Mouse (Mus musculus): ENCODE data around the gene Etl4. TPM values are rescaled to one million over a fixed set of nuclear protein-coding genes. Genes with fewer than 3 reads are reported as not detected.
"Not testable (repeated sequence)": the region's sequence is repeated elsewhere in the genome, so short reads cannot be mapped to it uniquely, and the experiment has no call there.

Gene Etl4
- polyA plus RNA-seq, 1 experiment from 2014 or later = 15.7 TPM

DNA sequence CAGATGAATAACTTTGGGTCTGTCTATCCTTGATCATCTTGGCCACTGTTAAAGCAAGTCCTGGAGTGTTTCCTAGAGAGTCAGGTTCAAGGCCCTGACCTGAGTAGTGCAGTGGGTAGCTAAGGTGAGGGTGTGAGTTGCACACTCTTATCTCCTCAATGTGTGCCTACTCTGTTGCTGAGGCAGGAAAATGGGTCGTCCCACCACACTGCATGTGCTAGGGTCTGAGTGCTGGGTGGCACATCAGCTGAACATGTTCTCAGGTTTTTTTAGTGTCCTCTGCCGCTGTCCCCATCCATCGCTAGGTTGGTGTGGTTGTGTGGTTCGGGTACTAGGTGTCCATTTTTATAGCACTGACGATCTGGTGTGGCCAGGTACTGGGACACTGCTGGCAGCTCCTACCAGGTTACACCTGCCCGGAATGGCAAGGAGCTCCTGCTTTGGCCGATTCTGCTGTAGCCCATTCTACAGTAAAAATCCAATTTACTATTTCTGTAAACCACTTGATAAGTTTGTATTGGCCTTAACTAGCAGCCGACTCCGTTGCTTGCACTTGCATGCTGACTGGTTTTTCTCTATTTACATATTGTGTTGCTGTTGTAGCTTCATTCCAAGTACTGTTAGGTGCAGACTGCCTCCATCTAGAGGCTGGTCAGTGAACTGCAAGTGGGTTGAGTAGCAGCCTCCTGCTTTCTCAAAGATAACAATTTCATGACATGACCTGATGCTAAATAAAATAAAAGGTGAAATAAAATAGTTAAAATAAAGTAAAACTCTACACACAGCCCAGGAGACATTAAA, 763.4 kb downstream of the Etl4 start:
- no peak for ATAC-seq
- no peak overlapping the region for H3K4me3 ChIP-seq (ENCODE audit: low read depth, low read length)

DNA sequence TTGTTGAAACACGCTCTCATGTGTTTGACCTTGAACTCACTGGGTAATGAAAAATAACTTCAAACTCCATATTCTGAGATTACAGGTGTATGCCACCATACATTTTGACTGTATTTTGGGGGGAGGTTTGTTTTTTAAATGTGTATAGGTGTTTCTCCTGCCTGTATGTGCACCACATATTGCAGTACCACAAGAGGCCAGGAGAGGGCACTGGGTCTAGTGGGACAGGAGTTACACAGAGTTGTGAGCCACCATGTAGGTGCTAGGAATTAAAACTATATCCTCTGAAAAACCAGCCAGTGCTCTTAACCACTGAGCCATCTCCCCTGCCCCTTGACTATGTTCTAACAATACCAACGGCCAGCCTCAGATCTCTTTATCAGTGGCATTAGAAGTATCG, 766.8 kb downstream of the Etl4 start:
- no peak overlapping the region for H3K4me3 ChIP-seq (ENCODE audit: low read depth, low read length)
- no peak for ATAC-seq

More for the DNA sequence above, 763.4 kb downstream of the Etl4 start:
- peak; percentile 75 for DNase-seq (ENCODE audit: low spot score)
- Histone ChIP-seq H3K4me2 (replicated peaks; ENCODE audit: low read depth, low read length) (no peak overlapping the region), H3K27ac (ENCODE audit: low read length) (no peak overlapping the region), H3K9ac (replicated peaks; ENCODE audit: low read depth) (no peak overlapping the region), H3K36me3 (ENCODE audit: insufficient read depth, low read length) (no peaks in the 10 kb centered on the region), H3K27me3 (replicated peaks; ENCODE audit: insufficient read depth, low read length) (no peaks in the 10 kb centered on the region), H3K9me3 (ENCODE audit: low read length) (no peaks in the 10 kb centered on the region), H3K4me1 (ENCODE audit: insufficient read depth, low read depth, low read length) (no peaks in the 10 kb centered on the region)
- TF ChIP-seq EP300 (IDR thresholded peaks at IDR 0.05) (no peak), CTCF (IDR thresholded peaks at IDR 0.05) (peak; percentile 92)
- 56% methylated on average over 9 of the region's 9 CpGs for WGBS

DNA sequence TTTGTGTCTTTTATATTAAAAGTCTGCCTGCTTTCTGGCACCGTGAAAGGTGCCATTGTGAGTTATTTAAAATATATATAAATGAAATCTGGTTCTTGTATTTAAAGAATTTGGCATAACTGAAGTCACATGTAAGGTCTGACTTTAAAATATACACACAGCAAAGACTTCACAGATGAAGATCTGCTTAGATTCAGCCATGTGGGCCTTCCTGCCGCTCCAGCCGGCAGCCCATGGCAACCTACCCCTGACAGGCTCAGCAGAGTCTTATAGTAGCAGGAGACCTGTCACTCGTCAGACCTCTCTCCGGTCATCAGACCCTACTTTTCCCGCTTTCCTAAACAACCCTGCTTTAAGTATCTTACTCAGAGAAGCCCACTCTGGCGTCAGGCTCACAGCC, 769.2 kb downstream of the Etl4 start:
- H3K36me3 ChIP-seq (ENCODE audit: insufficient read depth, low read length) = no peaks in the 10 kb centered on the region
- H3K27me3 ChIP-seq (replicated peaks; ENCODE audit: insufficient read depth, low read length) = no peaks in the 10 kb centered on the region
- no peaks in the 10 kb centered on the region for H3K9me3 ChIP-seq (ENCODE audit: low read length)
- no peak overlapping the region for H3K4me3 ChIP-seq (ENCODE audit: low read depth, low read length)
- WGBS = 60% methylated on average over 7 of the region's 7 CpGs
- TF ChIP-seq CTCF (IDR thresholded peaks at IDR 0.05) (no peak), EP300 (IDR thresholded peaks at IDR 0.05) (no peak)
- no peak overlapping the region for H3K4me2 ChIP-seq (replicated peaks; ENCODE audit: low read depth, low read length)
- no peak overlapping the region for H3K9ac ChIP-seq (replicated peaks; ENCODE audit: low read depth)
- ATAC-seq = no peak
- no peaks in the 10 kb centered on the region for H3K4me1 ChIP-seq (ENCODE audit: insufficient read depth, low read depth, low read length)
- no peak overlapping the region for H3K27ac ChIP-seq (ENCODE audit: low read length)
- no peak for DNase-seq (ENCODE audit: low spot score)

More for the DNA sequence above, 766.8 kb downstream of the Etl4 start:
- no peak overlapping the region for H3K4me2 ChIP-seq (replicated peaks; ENCODE audit: low read depth, low read length)
- H3K9ac ChIP-seq (replicated peaks; ENCODE audit: low read depth) = no peak overlapping the region
- no peaks in the 10 kb centered on the region for H3K4me1 ChIP-seq (ENCODE audit: insufficient read depth, low read depth, low read length)
- peak; percentile 53 for TF ChIP-seq CTCF (IDR thresholded peaks at IDR 0.05)
- no peak for TF ChIP-seq EP300 (IDR thresholded peaks at IDR 0.05)
- no peaks in the 10 kb centered on the region for H3K36me3 ChIP-seq (ENCODE audit: insufficient read depth, low read length)
- H3K9me3 ChIP-seq (ENCODE audit: low read length) = no peaks in the 10 kb centered on the region
- WGBS = 84% methylated on average over 3 of the region's 3 CpGs
- DNase-seq (ENCODE audit: low spot score) = no peak
- H3K27me3 ChIP-seq (replicated peaks; ENCODE audit: insufficient read depth, low read length) = no peaks in the 10 kb centered on the region
- H3K27ac ChIP-seq (ENCODE audit: low read length) = no peak overlapping the region

DNA sequence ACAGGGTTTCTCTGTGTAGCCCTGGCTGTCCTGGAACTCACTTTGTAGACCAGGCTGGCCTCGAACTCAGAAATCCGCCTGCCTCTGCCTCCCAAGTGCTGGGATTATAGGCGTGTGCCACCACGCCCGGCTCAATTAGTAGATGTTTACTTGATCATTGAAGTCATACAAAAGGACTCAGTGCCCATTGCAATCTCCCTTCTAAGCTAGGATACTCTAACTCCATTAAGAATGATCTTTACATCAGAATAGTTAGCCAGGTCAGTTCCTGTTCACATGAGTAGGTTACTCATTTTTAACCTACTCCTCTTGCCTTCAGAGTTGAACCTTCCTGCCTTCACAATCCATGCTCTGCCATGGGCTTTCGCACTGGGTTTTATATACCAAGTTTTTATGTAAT, 772.6 kb downstream of the Etl4 start:
- WGBS = 90% methylated on average over 6 of the region's 6 CpGs
- not testable (repeated sequence) for H3K4me1 ChIP-seq (ENCODE audit: insufficient read depth, low read depth, low read length); ATAC-seq; H3K27ac ChIP-seq (ENCODE audit: low read length); H3K36me3 ChIP-seq (ENCODE audit: insufficient read depth, low read length); H3K4me3 ChIP-seq (ENCODE audit: low read depth, low read length); DNase-seq (ENCODE audit: low spot score); H3K27me3 ChIP-seq (replicated peaks; ENCODE audit: insufficient read depth, low read length); H3K4me2 ChIP-seq (replicated peaks; ENCODE audit: low read depth, low read length); H3K9ac ChIP-seq (replicated peaks; ENCODE audit: low read depth); H3K9me3 ChIP-seq (ENCODE audit: low read length)

DNA sequence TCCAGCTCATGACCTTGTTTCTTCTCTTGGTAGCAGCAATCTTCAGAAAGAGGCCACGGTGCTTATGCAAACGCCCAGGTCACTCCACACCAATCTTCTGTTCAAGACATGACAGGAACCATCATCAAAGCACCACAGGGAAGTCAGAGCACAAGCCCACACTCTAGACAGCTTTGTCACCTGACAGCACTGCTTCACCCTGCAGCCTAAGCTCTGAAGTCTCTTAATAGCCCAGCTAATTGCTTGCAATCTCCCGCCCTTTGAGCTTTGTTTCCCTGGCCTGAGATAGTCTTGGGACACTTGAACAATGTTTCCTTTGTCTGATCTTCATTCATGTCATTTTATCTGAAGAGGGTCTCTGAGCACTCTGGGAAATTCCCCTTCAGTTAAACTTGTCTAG, 779.8 kb downstream of the Etl4 start:
- 26% methylated on average over 3 of the region's 3 CpGs for WGBS
- H3K27me3 ChIP-seq (replicated peaks; ENCODE audit: insufficient read depth, low read length) = no peaks in the 10 kb centered on the region
- ATAC-seq (no peak), DNase-seq (ENCODE audit: low spot score) (no peak)
- H3K27ac ChIP-seq (ENCODE audit: low read length) = no peak overlapping the region
- TF ChIP-seq EP300 (IDR thresholded peaks at IDR 0.05) = no peak
- TF ChIP-seq CTCF (IDR thresholded peaks at IDR 0.05) = no peak
- no peak overlapping the region for H3K4me2 ChIP-seq (replicated peaks; ENCODE audit: low read depth, low read length)
- no peaks in the 10 kb centered on the region for H3K36me3 ChIP-seq (ENCODE audit: insufficient read depth, low read length)
- H3K9ac ChIP-seq (replicated peaks; ENCODE audit: low read depth) = no peak overlapping the region
- no peaks in the 10 kb centered on the region for H3K9me3 ChIP-seq (ENCODE audit: low read length)
- no peaks in the 10 kb centered on the region for H3K4me1 ChIP-seq (ENCODE audit: insufficient read depth, low read depth, low read length)
- H3K4me3 ChIP-seq (ENCODE audit: low read depth, low read length) = no peak overlapping the region

DNA sequence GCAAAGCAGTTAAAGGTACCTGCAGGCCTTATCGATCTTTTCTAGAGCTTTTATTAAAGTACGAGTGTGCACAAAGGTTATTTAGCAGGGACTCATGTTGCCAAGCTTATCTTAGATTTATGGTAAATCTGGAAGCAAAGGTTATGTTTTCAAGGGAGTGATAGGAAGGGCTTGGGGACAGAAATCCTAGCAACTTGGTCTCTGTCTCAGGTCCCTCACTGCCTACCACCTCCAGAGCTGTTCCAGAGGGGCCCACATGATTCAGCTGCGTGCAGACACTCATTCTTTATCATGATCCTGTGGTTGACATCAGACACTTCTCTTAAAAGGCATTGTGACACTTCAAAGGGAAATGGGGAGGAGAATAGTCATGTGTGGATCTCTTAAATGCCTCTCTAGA, 783.3 kb downstream of the Etl4 start:
- ATAC-seq = no peak
- H3K4me1 ChIP-seq (ENCODE audit: insufficient read depth, low read depth, low read length) = no peaks in the 10 kb centered on the region
- DNase-seq (ENCODE audit: low spot score) = no peak
- no peaks in the 10 kb centered on the region for H3K9me3 ChIP-seq (ENCODE audit: low read length)
- H3K36me3 ChIP-seq (ENCODE audit: insufficient read depth, low read length) = no peaks in the 10 kb centered on the region
- H3K9ac ChIP-seq (replicated peaks; ENCODE audit: low read depth) = no peak overlapping the region
- no peak overlapping the region for H3K4me2 ChIP-seq (replicated peaks; ENCODE audit: low read depth, low read length)
- no peak overlapping the region for H3K4me3 ChIP-seq (ENCODE audit: low read depth, low read length)
- no peaks in the 10 kb centered on the region for H3K27me3 ChIP-seq (replicated peaks; ENCODE audit: insufficient read depth, low read length)
- 66% methylated on average over 3 of the region's 3 CpGs for WGBS
- TF ChIP-seq EP300 (IDR thresholded peaks at IDR 0.05) = no peak
- no peak for TF ChIP-seq CTCF (IDR thresholded peaks at IDR 0.05)
- H3K27ac ChIP-seq (ENCODE audit: low read length) = no peak overlapping the region

Data from lung, postnatal 0 days (tissue).